Mouse (Mus musculus) heart, postnatal 0 days (tissue): ENCODE measurements around the gene Gm11037.

Source experiments
- CTCF ChIP-seq: IDR thresholded peaks from 2 replicates; pipeline ENCODE4 v1.5.1; 2016; ENCODE audit warnings: antibody characterized with exemption, control low read depth, low read depth
- EP300 ChIP-seq: IDR thresholded peaks from 2 replicates; pipeline ENCODE4 v1.6.1; 2016; ENCODE audit warnings: antibody characterized with exemption, low read depth

- no peak for TF ChIP-seq CTCF
- TF ChIP-seq EP300 = no peak
Observed at GRCm38 (mm10) chr2:131152166-131152730, 19.0 kb downstream of the Gm11037 start.
